Mouse (Mus musculus): ENCODE measurements around the gene Smpd3.

The Smpd3 gene

DNA sequence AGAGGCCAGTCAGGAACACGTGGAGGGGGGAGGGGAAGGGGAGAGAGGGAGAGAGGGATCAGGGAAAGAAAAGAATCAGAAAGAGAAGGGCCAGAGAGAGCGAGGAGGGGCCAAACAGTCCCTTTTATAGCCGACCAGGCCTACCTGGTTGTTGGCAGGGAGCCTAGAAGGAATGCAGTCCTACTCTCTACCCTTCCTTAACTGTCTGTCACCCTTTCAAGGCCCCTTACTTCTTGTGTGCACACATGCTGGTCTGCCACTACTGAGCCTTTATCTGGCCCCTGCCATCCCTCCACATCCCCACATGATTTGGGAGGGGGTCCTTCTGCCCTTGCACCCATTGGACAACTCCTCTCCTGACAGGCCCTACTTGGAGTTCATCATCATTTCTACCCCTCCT, 49.1 kb downstream of the Smpd3 start:
- no peak for DNase-seq

DNA sequence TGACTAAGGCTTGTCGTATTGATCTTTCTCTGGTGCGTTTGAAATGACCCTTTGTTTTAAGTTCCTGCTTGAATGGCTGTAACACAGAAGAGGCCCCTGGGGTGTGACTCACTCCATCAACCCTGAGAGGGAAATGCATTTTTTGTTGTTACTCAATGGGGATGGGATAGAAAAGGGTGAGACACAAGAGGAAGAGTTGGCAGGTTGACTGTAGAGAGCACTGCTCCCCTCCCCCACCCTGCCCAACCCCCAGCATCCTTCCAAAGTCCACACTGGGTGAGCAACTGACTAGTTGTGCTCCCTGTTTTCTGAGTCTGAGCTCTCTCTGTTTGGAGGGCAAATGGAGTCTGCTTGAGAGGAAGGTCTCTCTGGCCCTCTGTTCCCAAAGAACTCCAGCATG, 50.3 kb downstream of the Smpd3 start:
- no peak for DNase-seq

DNA sequence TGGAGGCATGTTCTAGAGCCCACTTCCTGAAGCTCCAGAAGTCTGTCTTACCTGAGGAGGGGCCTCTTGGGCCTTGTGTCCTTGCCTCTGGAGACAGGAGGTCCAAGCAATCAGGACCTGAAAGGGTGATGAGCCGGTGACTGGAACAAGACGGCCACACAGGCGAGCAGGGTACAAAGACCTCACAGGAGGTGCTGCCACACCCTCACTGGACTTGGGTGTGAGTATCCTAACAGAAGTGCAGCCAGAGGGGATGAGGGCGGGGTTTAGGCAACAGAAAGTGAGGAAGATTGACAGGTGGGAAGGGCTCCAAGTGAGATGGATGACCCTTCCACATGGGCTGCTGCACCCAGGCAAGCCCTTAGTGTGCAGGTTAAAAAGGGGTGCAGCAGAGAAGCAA, 56.9 kb downstream of the Smpd3 start:
- no peak for DNase-seq

DNA sequence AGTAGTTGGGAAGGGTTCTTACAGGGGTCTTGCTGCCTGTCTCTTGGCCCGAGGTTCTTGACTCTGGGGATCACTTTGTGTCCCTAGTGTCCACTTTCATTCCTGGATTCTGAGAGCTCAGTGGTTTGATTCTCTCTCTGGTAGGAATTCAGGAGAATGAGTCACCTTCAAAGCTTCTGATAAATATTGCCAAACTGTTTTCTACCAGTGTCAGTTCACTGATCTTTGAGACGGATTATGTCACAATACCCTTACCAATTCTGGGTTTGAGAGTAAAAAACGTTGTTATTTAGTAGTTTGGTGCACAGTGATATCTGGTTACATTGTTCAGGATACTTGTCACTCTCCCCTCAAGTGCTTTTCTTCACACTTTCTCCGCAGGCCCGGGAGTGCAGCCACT, 57.6 kb downstream of the Smpd3 start:
- no peak for DNase-seq

DNA sequence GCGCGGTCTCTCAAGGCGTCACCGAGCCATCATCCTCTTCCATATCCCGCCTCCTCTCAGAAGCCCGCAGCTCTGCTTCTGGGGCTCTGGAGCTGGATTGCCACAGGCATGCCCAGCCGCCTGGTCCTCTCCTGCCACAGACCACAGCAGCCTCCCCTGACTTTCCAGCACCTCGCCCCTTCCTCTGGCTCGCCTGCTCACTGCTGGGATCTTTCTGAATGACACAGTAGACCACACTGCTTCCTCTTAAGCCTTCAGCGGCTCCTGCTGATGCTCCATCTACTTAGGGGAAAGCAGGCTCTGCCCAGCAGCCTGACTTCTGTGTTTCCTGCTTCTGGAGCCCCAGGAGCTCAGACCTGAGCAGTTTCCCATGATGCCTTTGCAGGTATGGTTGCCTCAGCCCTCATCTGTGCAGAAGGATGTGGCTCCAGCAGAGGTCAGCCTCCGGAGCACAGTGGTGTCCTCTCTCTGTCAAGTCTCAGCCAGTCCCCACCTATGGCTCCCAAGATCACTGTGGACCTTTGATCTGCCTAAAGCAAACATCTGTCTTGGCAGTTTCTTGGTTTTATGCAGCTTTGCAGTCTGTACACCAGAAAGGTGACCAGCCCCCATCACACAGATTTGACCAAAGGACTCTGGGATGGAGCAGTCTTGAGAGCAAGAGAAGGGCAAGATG, 59.3 kb downstream of the Smpd3 start:
- no peak for DNase-seq

DNA sequence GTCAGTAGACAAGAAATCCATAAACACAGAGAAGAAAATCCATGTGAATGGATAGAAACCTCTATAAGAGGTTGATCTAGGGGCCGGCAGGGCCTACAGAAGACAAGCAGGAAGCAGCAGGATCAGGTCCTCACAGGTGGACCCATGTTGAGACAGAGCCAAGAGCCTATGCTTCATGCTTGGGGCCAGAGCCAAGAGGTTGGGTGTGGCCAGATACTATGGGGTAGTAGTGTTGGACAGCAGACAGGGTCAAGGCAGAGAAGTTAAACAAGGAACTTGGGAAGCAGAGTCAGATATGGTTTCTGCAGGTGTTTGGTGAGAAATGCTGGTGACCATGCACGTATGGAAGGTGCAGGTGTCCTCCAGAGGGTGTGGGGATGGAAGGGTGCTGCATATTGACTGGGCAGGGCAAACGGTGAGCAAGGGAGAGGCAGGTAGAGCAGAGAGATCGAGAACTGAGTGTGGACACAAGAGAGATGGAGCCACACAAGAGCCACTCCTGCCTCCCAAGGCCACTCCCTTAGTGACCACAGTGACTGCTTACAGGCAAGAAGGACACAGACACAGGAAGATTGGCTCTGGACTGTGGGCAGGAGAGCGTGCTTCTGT, 61.0 kb downstream of the Smpd3 start:
- no peak for DNase-seq

DNA sequence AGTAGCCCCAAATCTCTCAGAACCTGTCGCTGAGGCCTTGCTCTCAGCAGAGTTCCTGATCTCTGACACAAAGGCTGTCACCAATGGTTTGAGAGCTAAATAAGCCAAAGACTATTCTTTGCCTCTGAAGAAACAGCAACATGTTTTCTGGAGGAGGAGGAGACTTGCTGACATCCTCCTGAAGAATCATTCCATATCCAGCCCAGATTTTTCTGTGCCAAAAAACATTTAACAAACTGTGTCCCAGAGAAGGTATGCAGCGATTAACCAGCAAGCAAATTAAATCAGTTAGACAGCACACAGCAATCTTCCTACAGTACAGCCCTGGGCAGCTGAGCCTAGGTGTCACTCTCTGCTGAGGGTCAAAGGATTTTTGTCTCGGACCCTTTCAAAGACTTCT, 64.3 kb downstream of the Smpd3 start:
- no peak for DNase-seq

DNA sequence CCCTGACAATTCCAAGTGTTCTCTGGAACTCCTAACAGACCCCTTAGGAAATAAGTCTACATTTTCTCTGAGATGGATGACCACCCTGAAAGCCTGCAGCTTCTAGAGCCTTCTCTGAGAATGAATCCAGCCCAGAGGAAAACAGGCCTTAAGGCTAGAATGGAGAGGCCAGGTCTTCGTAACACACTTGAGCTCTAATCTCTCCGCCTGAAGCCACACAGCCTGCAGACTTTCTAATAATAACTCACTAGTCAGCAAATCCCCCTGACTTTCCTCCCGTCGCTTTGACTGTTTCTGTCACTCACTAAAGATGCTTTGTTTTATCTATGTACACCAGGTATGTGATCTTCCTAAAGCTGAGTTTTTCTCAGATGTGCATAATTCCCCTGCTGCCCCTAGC, 66.4 kb downstream of the Smpd3 start:
- no peak for DNase-seq

DNA sequence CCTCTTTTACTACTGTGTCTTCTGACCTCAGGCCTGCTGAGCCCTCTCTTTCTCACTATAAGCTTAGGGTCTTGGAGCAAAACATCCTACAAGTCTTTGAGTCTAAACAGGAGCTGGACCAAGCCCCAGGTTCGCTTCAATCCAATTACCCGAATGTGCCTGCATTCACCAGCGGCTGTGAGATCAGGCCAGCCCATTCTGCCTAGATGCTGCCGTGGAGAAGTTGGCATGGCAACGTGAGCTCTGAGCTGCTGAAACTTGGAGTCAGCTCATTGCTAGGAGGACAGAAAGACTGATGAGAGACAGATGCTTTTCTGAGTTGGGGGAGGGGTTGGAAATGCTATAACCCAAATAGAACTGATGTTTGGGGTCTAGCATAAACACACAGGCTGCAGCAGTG, 67.0 kb downstream of the Smpd3 start:
- DNase-seq = peak; percentile 90

DNA sequence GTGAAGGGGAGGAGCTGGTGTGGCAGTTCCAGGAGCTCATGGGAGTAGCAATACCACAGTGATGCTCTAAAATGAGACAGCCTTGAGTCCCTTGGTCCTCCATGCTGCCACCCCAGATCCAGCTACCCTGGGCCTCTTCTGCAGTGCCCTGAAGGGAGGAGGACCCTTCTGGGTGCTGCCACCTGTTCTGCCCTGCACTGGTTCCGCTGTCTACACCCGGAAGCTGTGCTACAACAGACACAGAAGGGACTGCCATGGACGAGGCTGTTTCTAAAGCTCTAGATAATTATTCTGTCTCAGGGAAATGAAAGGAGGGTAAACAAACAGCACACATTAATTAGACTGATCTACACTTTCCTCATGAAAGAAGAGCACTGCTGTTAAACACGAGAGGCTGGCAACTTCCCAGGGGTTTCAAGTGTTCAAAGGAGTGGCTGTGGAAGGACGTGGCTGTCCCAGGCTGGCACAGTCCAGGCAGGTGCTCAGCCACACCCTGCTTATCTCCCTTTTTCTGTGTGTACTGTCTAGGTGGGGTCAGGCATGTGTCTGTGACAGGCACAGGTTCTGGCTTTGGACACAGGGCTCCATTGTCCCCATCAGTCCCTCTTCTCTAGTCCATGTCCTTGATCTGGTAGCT, 69.0 kb downstream of the Smpd3 start:
- no peak for DNase-seq

DNA sequence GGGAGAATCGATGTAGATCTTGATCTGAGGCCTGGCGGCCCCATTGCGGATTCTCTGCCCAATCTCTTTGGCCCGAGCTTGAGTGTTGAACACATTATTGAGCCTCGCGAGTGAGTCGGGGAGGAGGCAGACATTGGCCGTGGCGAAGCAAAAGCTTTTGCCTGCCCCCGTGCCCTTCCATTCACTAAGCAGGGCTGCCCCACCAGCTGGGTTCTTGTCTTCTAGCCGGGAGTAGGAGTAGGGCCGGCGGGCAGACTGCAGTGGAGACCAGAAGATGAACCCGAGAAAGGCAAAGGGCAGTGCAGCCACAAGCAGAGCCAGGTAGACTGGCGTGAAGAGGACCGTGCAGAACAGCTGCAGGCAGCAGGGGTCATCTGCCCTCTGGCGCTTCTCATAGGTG, 72.4 kb downstream of the Smpd3 start:
- DNase-seq = no peak

DNA sequence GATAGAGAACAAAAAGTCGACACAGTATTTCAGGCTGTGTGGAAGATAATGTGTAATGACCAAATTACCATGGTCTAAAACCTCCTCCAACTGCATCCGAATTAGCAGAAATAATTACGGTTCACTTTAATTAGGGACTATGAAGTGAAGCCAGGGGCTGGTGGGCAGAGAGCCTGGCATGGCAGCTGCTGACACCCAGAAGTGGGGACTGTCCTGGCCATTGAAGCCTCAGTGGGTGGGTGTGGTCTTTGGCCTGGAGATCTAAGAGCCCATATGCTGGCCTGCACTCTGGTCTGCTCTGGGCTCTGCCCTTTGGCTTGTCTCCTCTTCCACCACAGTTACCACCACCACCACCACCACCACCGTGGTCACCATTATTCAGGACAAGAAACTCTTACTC, 73.9 kb downstream of the Smpd3 start:
- DNase-seq = no peak

DNA sequence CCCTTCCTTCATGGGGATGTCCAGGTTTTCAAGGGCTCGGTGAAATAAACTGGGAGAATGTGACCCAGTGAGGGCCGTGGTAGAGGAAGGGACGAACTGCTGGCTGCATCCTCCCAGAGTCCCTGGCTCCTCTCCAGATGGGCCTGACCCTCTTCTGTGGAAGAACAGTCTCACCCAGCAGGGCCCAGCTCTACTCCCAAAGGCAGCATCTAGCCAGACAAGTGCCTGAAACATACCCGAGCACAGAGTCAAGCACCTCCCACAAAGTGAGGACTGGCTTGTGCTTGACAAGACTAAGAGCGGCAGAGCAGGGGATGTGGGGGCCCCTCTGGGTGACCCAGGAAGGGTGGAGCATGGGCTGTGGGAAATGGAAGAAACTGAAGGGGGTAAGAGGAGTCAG, 75.4 kb downstream of the Smpd3 start:
- DNase-seq = no peak

DNA sequence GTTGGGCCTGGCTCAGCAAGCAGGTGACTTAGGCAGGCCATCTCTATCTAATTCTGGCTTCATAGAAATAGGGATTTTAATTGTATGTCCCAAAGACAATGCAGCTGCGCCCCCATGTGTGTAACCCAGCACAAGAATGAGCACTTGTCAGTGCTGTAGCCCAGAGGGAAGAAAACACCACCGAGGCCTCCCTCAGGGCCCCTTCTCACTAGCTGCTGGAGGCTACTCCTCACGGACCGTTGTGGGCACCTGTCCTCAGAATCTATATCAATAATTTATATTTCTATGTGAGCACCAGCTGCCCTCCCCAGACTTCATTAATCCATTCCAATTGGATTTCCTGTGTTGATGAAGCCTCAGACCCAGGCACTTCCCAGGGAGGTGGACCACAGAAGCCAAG, 76.9 kb downstream of the Smpd3 start:
- no peak for DNase-seq

DNA sequence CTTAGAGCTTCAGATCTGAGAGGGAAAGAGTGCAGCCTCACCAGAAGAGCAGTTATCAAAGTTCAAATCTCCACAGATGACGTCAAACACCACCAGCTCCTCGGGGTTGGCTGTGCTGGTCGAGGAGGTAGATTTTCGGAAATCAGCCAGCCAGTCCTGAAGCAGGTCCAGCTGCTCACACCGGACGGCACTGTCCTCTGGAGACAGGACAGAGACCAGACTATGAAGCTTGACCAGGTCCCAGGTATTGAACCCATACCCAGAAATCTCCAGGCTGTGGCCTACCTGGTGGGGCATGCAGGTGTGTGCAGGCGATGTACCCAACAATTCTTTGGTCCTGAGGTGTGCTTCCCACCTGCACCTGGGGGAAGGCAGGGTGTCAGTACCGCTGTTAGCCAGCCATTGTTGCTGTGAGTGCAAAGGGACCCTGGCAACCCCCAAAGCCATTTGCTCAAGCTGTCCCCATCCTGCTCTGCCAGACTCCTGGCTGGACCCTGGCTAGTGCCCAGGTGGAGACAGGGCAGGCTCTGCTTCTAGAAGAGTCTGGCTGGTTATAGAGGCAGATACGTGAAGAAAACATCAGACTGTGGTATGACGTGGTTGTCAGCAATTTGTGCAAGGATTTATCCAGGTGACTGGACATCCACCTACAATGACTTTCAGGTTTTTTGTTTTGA, 78.1 kb downstream of the Smpd3 start:
- no peak for DNase-seq

DNA sequence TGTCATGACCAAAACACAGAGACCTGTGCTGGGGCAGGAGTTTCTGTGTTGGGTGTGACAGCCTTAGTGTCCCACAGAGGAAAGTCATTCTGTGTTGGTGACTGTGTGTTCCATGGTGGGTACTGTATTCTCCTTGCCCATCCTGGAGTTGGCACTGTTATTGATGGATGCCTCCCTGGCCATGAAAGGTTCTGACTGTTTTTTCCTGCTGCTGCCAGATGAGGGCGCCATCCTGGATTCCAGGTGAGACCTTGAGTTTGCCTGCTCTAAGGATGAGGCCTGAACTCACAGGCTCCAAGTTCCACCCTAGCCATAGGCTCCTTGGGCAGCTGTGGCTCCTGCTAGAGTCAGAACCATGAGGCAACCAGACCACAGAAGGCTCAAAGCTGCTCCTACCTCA, 79.6 kb downstream of the Smpd3 start:
- no peak for DNase-seq

DNA sequence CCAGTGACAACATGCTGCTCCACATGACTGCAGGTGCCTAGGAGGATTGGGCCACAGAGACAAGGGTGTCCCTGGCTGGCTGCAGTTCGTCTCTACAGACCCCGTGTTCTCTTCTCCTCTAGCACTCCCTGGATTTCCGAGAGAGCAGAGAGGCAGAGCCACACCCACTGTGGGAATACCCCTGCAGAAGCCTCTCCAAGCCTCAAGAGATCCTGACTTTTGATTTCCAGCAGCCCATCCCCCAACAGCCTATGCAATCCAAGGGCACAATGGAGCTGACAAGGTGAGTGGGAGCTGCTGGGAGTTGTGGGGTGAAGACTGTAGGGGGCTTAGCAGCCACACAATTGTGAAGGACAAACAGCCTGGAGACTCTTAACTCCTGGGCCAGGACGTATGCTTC, 87.6 kb downstream of the Smpd3 start:
- DNase-seq = no peak

DNA sequence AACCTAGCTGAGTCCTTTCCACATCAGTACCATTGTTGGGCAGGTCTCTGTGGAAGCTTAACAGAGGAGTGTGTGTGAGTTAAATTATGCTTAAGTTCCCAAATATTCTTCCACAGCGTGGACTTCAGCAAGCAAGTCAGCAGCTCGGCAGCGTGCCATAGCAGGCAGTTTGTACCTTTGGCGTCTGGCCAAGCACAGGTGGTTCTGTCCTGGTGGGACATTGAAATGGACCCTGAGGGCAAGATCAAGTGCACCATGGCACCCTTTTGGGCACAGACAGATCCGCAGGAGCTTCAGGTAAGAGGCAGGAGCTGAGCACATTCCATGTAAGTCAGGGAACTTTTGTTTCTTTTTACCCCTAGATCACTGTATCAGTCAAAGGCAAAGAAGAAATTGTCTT, 100.7 kb downstream of the Smpd3 start:
- DNase-seq = no peak

DNA sequence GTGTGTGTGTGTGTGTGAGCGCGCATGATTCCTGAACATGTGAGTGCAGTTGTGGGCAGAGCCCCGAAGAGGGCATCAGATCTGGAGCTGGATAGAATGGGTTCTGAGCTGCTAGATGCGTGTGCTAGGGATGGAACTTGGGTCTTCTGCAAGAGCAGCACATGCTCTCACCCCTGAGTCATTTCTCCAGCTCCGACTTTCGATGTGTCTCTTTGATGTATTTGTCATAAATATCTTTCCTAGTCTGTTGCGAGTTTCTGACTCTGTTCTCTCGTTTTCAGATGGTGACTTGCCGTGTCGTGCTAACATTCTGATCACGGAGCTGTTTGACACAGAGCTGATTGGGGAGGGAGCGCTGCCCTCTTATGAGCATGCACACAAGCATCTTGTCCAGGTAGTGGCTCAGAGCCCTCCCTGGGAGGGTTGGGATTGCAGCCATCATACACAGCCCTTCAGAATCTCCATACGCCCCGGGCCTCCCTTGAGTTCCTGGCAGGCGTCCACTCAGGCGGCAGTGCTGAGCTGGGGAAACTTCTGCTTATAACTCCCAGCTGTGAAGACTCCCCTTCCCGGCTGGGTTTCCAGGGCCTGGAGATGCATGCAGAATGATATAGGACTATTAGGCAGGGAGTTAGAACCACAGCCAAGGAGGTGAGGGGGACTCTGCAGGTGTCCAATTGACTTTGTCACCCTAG, 103.1 kb downstream of the Smpd3 start:
- DNase-seq = no peak

DNA sequence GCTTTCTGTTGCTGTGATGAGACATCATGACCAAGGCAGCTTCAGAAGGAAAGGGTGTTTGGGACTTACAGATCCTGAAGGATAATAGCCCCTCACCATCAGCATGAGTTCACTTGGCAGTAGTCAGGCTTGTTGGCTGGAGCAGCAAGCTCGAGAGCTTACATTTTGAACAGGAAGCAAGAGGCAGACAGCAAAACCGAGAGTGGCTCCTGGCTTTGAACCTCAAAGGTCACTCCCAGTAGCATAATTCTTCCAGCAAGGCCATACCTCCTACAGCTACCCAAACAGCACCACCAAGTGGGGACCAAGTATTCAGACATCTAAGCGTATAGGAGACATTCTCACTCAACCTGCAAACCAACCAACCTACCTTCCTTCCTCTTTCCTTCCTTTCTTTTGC, 105.0 kb downstream of the Smpd3 start:
- DNase-seq = no peak

DNA sequence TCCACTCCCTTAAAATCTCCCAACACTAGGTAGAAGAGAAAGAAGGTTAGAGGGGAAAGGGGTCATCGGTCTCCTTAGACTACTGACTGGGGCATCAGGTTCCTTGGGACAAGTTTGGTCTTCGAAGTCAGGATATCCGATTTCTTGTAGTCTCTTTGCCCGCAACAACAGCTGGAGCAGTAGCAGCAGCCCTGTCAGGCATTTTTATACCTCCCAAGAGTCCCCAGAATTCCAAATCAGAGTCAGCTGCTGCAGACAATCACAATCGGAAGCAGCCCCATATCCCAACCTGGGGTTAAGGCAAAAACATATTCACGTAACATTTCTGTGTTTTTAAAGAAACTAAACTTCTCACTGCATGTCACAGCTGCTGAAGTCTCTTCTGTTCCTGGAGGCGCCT, 106.3 kb downstream of the Smpd3 start:
- no peak for DNase-seq

DNA sequence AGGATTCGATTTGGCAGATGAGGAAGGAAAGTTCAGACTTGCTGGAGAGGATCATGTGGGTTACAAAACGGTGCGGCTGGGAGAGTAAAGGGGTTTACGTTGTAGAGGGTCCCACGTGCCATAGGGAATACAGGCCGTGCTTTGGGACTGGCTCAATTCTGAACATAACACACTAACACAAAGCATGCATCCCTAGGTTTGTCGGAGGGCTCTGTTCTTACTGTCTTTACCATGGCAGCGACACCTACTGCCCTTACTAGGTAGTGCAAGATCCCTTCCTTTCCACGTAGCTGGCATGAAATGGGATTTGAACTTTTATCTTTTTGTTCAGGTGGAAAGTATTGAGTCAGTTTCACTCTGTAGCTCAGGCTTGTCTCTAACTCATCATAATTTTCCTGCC, 111.2 kb downstream of the Smpd3 start:
- DNase-seq = no peak

DNA sequence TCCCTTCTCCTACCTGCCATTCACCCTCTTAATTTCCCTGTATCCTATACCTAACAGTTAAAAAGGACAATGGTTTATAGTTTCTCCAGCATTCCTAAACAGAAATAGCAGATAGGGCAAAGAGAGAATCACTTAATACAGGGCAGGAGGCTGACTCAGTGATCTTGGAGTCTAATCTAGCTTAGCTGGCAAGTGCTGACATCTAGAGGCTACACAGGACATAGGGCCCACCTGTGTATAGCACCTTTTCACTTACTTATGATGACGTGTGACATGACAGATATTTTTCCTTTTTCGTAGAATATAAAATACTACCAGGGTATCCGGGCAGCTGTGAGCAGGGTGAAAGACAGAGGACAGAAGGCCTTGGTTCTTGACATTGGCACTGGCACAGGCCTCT, 118.2 kb downstream of the Smpd3 start:
- DNase-seq = no peak

DNA sequence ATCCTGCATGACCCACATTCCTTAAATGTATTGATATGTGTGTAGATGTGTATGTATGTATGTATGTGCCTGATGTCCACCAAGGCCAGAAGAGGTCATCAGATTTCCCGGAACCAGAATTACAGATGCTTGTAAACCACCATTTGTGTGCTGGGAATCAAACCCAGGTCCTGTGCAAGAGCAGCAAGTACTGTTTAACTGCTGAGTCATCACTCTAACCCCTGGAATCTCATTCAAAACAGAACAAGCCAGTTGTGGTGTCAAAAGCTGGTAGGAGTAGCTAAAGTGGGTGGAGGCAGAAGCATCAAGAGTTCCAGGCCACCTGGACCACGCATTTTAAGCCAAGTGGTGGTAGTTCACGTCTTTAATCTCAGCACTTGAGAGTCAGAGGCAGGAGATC, 123.8 kb downstream of the Smpd3 start:
- no peak for DNase-seq

Data from layer of hippocampus, adult 9-11 months (tissue).